Mouse (Mus musculus) spleen, adult 2 months (tissue): Measurements from ENCODE around the gene Bex1. TPM values are rescaled to one million over a fixed set of nuclear protein-coding genes. Genes with fewer than 3 reads are reported as not detected.

Experiments used
- DNase-seq, 2 experiments: peaks; one replicate each; pipeline versions ENCODE4 v3.0.0 to v3.0.0-alpha.2; 2012 to 2021; ENCODE audit warnings: low spot score in 2 of 2, low read depth in 1 of 2
- H3K27ac ChIP-seq: fragments of 200-500 bp; 2 replicates; pipeline ENCODE4 v1.5.1; 2012; ENCODE audit warnings: low read length, inconsistent platforms; ENCODE audit not compliant: insufficient read depth
- H3K27me3 ChIP-seq: fragments of 200-500 bp; 2 replicates; pipeline ENCODE4 v1.6.1; 2012; ENCODE audit warnings: mild to moderate bottlenecking, moderate library complexity, low read length, inconsistent platforms; ENCODE audit not compliant: control insufficient read depth, insufficient read depth
- H3K36me3 ChIP-seq: fragments of 200-500 bp; 2 replicates; pipeline ENCODE4 v1.6.1; 2012; ENCODE audit warnings: mild to moderate bottlenecking, low read length, inconsistent platforms; ENCODE audit not compliant: control insufficient read depth, insufficient read depth
- H3K4me1 ChIP-seq: fragments of 200-500 bp; 2 replicates; pipeline ENCODE4 v1.6.1; 2011; ENCODE audit warnings: inconsistent platforms; ENCODE audit not compliant: control insufficient read depth, insufficient read depth, insufficient read length
- H3K4me3 ChIP-seq: fragments of 200-500 bp; 2 replicates; pipeline ENCODE4 v1.5.1; 2011; ENCODE audit warnings: mild to moderate bottlenecking, inconsistent platforms; ENCODE audit not compliant: insufficient read depth, insufficient read length; ENCODE audit errors: extremely low read depth
- CTCF ChIP-seq: fragments of 200-500 bp; IDR thresholded peaks from 2 replicates; pipeline ENCODE4 v1.5.1; 2011; ENCODE audit warnings: mild to moderate bottlenecking, inconsistent platforms; ENCODE audit not compliant: insufficient read depth, insufficient read length, insufficient replicate concordance; ENCODE audit errors: extremely low read depth
- POLR2A ChIP-seq: fragments of 200-500 bp; IDR thresholded peaks from 2 replicates; pipeline ENCODE4 v1.6.1; 2011; ENCODE audit warnings: low read depth, low read length, inconsistent platforms
- WGBS: fragments of 180-500 bp; shearing (Covaris S2); methylation state at CpG from one replicate; pipeline ENCODE4 v1.1.7; 2018; 5-methylcytosine and 5-hydroxymethylcytosine counted together
- polyA plus RNA-seq: library from polyadenylated mRNA; depleted of rRNA; stranded (reverse); fragments of >200 nt; gene quantifications from 2 replicates; pipeline ENCODE4 v1.2.3, GENCODE M21; 2012; rRNA removed

Gene Bex1
- polyA plus RNA-seq, 1 experiment = not detected

DNA sequence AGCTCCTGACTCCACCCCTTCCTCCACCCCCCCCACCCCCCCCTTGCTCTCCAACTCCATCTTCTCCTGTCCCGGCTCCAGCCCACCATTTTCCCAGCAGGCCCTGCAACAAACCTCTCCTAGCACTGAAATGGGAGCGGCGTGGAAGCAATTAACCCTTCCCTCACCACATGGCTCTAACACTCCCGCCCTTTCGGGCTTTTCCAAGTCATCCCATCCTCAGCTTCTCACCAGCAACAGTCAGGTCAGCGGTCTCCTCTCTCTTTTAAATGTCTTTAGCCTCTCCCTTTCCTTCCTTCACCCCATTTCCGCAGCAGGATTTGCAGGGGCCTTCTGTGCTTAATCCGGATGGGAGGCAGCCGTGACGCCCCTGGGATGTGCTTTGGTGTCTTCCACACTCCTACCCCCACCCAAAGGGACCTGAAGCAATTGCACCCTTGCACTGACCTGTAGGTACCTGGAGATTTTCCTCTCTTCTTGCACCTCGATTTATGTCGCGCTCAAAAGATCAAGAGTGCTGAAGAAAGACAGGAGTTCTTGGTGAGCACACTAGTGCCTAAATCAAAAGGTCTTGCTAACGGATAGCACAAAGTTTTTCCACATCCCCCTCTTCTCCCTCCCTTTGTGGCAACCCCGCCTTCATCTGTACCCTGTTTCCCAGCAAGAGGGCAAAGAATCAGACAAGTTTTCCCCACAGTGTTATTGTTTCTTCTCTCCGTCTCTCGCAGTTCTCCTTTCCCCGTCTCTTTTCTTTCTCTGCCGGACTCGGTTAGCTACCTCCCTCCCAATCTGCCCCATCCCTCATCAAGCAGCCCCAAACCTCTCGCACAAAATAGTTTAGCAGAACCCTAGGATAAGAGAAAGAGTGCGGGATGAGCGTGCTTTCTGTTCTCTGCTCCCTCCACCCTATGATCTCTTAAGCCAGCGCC lies 43.9 kb downstream of the Bex1 start:
- H3K27ac ChIP-seq = 0 out of 2 replicates have a peak overlapping the region, but pooled peaks have one; percentile 8
- TF ChIP-seq CTCF (no peak), POLR2A (no peak)
- 31% methylated on average over 24 of the region's 24 CpGs for WGBS
- H3K4me3 ChIP-seq = peak overlapping the region; percentile 52
- H3K27me3 ChIP-seq = no peaks in the 10 kb centered on the region
- H3K4me1 ChIP-seq = no peaks in the 10 kb centered on the region
- no peak for DNase-seq
- no peaks in the 10 kb centered on the region for H3K36me3 ChIP-seq

DNA sequence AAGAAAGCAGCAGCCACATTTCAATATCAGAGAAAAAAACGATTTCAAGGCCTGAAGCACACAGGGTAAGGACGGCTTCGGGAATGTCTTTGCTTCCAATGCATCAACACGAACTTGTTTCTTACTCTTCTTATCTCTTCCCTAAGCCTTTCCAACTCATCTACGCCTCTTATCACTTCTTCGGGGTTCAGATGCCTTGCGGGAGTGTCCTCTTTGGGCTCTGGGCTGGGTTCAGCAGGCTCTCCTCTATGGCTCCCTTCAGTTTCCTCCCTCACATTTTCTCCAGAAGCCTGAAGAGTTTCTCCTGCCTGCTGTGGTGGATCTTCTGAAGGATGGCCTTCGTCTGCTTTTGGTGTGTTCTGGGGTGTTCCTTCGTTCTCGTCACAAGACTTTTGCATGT lies 44.7 kb downstream of the Bex1 start:
- Histone ChIP-seq H3K4me3 (no peak overlapping the region), H3K27ac (no peak overlapping the region), H3K36me3 (no peaks in the 10 kb centered on the region), H3K4me1 (no peaks in the 10 kb centered on the region), H3K27me3 (no peaks in the 10 kb centered on the region)
- WGBS = 82% methylated on average over 10 of the region's 10 CpGs
- TF ChIP-seq POLR2A (no peak), CTCF (no peak)
- DNase-seq = no peak

Other genes starting within 250 kb of the Bex1 start
- 1.2 and 1.7 TPM in 2 replicates for gene Arxes2, start 221.7 kb downstream of the Bex1 start, polyA plus RNA-seq
- gene Arxes1, start 182.1 kb downstream of the Bex1 start, polyA plus RNA-seq = 0.28 and 0.29 TPM in 2 replicates
- 0.12 and 0.16 TPM in 2 replicates for gene Bex2, start 147.3 kb downstream of the Bex1 start, polyA plus RNA-seq
- gene Nxf3, start 130.3 kb downstream of the Bex1 start, polyA plus RNA-seq = 0.02 TPM in 1 of 2 replicates, not detected in the other
- 0.96 and 1.1 TPM in 2 replicates for gene Bex4, start 76.5 kb downstream of the Bex1 start, polyA plus RNA-seq
- 0.92 and 0.95 TPM in 2 replicates for gene Tceal8, start 43.2 kb downstream of the Bex1 start, polyA plus RNA-seq
- gene Tceal5, start 11.6 kb downstream of the Bex1 start, polyA plus RNA-seq = not detected in 2 replicates
- gene Tceal7, start 734 bp downstream of the Bex1 start, polyA plus RNA-seq = not detected in 2 replicates
- 1.9 and 2.3 TPM in 2 replicates for gene Tceal9, start 29.6 kb upstream of the Bex1 start, polyA plus RNA-seq
- 14.2 and 15.3 TPM in 2 replicates for gene Bex3, start 54.7 kb upstream of the Bex1 start, polyA plus RNA-seq